Mouse (Mus musculus): Measurements from ENCODE around the gene Fam83g.
A peak's percentile ranks its signal among the peaks of the same experiment; 100 is the strongest.
"Not testable (repeated sequence)": the region's sequence is repeated elsewhere in the genome, so short reads cannot be mapped to it uniquely, and the experiment has no call there.

Fam83g gene

DNA sequence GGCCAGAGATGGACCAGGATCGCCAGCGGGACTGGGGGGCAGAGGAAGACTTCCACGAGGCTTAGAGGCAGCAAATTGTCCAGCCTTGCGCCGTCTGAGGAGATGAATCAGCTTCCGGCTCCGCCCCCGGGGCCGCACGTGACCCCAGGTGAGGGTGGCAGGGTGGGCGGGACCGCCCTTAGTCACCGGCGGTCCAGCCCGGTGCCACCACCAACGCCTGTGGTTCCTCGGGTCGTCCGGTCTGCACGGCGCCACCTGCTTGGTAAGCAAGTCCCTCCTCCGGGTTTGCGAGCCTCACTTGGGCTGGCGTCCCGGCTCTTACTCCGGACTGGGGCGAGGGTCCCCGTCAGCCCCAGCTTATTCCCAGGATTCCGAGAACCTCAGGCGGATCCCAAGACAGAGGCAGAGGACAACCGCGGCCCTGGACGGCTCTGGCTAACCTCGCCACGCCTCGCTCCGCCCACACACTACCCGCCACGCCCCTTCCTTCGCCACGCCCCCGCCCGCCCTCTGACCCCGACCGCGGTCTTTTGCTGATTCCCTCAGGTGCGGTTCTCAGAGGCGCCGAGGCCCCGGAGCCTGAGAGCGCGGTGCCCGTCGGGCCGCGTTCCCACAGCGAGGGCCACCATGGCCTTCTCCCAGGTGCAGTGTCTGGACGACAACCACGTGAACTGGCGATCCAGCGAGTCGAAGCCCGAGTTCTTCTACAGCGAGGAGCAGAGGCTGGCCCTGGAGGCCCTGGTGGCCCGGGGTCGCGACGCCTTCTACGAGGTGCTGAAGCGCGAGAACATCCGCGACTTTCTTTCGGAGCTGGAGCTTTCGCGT, at the start of gene Fam83g:
TSS of gene Fam83g (plus strand) at position 185 of the 825 bp plus-strand sequence.
- DNase-seq (ENCODE audit: low spot score in 2 of 2), result peak; percentile 75 to 91

DNA sequence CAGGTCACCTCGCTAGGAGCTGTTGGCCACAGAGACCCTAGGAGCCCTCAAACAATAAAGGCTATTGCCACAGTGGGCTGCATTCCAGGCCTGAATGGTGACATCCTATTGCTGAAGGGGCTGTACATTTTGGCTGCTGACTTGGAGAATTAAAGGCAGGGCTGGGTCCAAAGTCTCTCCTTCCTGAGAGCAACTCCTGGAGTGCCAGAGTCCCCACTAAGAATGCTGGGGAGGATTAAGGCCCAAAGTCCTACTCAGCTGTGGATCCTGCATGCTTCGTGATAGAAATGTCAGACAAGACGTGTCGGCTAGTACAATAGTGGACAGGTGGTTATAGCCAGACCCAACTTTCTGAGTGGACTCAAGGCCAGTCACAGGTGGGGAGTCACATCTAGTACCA, 47.6 kb upstream of the Fam83g start:
- DNase-seq (ENCODE audit: low spot score in 2 of 2), result not testable (repeated sequence)

DNA sequence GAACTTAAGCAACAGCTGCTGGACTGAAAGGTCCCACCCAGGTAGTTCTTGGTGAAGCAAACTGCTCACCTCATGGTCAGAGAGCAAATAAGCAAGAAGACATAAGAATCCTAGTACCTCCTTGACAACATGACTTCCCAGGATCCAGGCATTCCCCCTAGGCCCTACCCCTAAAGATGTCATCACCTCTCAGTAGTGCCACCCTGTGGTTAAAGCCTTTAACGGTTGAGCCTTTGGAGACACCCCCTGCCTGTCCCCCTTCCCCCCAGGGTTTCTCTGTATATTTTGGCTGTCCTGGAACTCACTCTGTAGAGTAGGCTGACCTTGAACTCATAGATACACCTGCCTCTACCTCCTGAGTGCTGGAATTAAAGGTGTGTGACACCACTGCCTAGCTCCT, 46.5 kb upstream of the Fam83g start:
- no peak for DNase-seq (ENCODE audit: low spot score in 2 of 2)

DNA sequence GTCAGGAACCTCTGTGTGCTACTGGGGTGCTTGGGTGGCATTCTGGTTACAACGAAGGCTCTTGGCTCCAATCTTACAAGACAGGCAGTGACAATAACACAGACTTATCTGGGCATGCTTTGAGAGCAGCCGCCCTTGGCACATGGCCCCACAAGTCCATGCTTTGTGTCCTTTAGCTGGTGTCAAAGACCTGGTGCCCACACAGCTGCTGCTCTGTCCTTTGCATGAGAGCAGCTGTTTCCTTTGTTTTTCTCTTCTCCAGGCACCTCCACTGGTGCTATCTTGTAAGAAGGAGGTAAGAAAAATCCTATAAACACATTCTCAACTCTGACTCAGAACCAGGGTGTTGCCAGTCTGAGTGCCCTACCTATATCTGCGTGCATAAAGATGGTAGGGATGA, 46.0 kb upstream of the Fam83g start:
- no peak for DNase-seq (ENCODE audit: low spot score in 2 of 2)

DNA sequence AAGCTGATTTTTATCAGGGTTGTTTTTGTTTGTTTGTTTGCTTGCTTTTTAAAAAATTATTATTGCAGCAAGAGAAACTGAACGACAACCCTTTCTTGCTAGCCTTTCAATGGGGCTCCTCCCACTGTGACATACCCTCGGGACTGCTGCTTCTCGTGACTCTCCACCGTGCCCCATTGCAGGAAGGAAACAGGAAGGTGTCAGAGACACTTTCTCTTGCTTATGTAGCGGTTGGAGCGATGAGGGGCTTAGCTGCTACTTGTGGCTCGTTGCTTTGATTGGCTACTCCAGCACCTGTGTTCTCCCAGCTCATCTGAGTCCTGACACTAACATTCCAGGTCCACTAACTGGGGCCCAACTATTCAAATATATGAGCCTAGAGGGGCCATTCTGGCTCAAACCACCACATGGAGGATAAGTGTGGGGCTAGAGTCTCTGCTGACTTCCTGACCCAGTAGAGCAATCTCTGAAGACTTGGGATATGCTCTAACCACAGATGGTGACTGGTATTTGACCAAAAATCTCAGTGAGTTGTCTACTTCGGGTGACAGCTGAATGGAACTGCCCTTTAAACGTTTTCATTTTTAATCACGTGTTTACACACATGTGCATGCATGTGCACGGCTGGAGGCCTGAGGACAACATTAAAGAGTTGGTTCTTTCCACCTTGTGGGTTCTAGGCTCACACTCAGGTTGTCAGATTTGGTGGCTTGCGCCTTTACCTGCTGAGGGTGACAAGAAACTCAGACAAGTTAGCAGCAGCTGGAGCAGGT, 44.9 kb upstream of the Fam83g start:
- DNase-seq (ENCODE audit: low spot score in 2 of 2), result no peak

DNA sequence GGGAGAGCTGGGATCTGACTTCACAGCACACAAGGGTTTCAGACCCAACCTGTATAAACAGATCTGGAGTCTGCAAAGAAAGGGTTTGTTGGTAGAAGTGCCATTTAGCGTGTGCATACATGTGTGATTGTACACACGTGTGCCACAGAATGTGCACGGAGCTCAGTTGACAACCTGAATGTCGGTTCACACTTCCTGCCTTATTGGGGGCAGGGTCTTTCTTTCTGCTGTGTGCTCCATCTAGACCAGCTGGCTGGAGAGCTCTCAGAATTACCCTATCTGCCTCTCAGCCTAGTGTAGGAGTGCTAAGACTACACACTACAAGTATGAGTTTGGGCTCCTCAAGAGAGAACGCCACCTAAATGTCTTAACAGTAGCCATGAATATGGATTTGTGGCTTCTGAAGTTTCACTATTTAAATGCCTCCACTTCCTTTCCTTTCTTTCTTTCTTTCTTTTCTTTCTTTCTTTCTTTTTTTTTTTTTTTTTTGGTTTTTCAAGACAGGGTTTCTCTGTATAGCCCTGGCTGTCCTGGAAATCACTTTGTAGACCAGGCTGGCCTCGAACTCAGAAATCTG, 44.2 kb upstream of the Fam83g start:
- DNase-seq (ENCODE audit: low spot score in 2 of 2), result no peak

DNA sequence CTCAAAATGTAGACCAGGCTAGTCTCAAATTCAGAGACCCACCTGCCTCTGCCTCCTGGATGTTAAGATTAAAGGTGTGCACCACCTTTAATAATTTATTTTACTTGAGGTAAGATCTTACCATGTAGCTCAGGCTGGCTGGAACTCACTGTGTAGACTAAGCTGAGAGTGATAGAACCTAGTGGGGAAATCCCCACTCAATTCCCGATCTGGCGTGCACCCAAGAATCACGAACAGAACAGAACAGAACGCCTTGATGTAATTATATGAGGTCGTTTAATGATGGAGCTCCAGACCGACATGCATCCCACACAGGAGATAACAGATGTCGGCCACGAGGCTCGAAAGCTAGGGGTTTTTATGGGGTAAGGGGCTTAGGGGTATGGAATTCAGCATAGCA, 43.3 kb upstream of the Fam83g start:
- not testable (repeated sequence) for DNase-seq (ENCODE audit: low spot score in 2 of 2)

DNA sequence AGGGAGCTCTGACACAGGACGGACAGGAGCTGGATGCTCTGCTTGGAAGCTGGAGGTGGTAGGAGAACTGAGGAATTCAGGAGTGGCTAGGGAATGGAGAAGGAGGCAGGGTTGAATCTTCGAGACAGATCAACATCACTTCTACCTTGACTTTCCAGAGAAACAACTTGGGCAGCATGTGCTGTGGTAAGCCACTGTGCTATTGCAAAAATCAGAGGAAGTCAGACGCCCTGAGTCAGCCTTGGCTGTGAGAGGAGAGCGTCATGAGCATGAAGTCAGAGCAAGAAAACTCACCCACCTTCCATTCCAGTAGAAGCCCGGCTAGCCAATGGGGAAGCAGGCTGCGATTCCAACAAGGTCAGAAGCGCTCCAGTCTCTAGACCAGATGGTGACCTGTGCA, 41.8 kb upstream of the Fam83g start:
- no peak for DNase-seq (ENCODE audit: low spot score in 2 of 2)

DNA sequence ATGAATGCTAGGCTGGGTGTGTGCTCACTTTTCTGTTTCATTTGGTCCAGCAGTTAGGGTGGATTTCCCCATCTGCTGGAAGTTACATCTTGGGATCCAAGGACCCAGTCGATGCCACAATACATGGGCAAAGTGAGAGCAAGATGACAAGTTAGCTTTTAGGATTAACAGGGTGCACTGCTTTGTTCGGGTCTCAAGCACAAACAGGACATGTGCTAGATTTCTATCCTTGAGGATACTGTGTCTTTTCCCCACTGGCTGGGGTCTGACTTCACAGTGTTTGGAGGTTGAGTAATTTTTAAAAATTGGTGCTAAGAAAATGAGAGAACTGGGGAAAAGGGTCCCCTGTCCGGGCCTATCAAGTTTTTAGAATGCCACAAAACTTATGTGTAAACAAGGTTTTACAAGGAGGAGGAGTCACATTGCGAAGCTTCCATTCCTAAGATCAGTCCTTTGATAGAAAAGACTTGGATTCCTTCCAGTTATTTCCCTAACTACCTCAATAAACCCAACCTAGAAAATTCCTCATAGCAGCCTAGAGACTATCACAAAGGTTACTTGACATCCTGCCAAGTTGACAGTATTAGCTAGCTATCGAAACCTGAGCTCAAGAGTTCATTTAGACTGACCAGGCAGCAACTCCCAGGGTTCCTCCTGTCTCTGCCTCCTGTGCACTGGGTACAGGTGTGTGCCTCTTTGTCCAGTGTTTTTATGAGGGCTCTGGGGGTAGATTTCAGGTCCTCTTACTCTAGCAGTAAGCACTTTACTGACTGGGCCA, 40.5 kb upstream of the Fam83g start:
- no peak for DNase-seq (ENCODE audit: low spot score in 2 of 2)

DNA sequence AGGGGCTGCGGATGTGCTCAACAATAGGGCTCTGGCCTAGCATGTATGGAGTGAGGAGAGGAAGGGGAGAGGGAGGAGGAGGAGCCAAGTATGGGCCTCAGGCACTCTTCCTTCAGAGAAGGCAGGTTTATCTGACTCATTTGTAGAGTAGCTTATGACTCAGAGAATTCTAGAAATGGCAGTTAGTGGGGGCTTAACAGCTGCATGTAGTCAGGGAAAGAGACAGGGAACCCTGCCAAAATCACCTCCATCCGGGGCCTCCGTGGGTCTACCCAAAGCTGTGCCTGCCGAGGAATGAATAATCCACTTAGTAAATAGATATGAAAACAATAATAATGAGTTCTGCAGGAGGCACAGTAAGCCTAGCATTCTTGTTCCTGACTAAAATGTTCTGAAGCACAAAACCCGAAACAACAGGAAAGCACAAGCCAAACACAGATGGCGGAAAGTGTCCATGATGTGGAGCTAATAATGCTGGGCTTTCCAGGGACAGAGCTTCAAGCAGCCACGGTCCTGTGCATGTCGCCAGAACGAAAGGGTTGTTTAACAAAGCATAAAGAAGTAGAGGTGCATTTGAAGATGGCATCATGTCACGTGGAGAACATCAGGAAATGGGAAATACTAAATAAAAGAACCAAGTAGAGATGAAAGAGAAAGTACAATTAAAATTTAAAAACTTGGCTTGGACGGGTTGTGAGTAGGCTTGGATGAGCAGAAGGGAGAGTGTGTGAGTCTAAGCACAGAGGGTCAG, 39.1 kb upstream of the Fam83g start:
- no peak for DNase-seq (ENCODE audit: low spot score in 2 of 2)

DNA sequence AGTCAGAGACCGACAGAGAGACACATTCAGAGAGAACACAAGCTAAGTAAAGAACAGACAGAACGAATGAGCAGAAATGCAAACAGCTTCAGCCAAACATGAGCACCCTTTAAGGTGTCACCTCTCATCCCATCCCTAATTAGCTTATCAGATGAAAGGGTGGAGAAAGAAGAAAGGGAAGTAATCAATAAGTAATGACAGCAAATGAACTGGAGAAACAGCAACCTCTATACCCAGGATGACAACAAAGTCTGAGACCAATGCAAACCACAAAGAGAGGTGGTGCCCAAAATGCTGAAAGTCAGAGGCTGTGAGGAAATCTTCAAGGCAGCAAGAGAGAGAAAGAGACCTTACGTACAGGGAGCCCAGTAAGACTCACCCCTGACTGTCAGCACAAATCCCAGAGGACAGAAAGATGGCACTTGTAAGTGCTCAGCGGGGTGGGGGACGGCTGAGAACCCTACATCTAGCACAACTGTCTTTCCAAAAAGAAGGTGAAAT, 38.5 kb upstream of the Fam83g start:
- DNase-seq (ENCODE audit: low spot score in 2 of 2), result no peak

DNA sequence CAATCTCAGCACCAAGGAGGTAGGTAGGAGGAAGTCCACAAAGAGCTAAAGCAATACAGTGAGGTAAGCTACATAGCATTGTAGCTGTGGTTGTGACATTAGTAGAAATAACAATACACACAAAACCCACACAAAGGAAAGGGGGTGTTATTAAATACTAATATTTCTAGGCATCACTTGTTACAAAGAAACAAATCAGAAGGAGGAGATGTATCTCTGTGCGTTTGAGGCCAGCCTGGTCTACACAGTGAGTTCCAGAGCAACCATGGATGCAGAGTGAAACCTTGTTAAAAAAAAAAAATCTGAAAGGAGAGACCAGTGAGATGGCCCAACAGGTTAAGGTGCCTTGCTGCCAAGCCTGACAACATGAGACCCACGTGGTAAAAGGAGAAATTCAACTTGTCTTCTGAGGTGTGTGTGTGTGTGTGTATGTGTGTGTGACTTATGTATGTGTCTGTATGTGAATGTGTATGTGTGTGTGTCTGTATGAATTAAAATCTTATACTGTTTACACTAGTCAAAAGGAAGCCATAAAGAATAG, 37.3 kb upstream of the Fam83g start:
- DNase-seq (ENCODE audit: low spot score in 2 of 2), result no peak

DNA sequence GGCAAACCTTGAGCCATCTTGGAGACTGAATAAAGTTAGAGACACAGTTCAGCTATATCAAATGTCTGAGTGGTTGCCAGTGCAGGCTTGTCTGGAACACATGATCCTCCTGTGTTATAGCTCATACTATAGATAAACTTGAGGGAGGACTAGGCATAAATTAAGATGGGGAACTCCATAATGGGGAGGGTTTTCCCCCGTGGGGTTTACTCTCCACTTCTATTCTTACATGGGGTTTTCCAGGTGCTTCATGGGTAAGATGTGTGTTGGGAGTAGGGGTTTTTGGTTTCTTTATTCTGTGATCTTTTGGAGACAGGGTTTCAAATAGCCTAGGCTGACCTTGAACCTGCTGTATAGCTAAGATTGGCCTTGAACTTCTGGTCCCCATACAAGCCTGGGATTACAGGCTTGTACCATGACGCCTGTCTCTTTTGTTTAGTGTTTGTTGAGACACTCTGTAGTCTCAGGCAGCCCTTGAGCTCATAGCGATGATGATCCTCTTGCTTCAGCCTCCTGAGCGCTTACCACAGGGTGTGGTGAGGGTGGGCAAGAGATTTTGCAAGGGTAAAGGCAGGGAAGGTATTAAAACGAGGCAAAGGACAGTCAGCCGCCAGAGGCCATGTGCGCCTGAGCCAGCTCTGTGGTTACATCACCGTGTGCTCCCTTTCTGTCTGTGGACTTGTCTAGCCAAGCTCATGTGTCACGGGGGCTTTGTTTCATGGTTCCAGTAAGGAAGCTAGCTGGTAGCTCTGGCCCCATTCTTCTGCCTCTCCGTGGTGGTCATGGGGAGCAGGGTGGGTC, 36.6 kb upstream of the Fam83g start:
- DNase-seq (ENCODE audit: low spot score in 2 of 2), result no peak

DNA sequence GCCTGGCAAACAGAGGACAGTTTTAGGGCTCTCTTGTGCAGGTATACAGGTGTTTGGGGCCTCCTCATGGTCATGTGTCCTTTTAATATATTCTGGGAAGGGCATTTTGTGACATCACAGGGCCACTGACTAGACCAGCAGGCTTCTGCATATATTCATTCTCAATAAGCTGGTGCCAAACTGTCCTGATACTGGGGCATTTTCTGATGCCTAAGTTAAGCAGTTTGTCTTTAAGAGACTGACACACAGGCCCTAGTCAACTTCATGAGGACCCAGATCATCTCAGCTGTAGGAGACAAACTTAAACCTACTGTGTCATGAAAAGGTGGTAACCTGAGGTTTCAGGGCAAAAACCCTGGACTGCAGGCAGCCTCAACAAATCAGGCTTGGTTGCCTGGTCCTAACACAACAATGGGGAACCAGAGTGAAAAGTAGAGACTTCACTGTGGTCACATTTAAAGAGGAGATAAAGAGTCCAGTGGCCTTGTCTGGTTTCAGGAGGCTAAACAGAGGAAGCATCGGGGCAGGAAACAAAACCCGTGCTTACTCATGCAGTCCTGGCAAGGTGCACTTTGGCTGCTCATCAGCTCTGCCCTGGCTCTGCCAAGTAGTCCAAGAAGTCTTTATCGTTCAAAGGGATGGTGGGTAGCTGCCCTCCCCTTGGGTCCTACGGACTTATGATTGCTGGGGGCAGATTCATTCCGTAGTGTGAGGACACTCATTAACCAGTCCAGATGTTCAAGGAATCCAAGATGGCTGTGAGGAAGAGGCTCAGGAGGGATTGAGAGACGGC, 35.7 kb upstream of the Fam83g start:
- DNase-seq (ENCODE audit: low spot score in 2 of 2), result no peak

DNA sequence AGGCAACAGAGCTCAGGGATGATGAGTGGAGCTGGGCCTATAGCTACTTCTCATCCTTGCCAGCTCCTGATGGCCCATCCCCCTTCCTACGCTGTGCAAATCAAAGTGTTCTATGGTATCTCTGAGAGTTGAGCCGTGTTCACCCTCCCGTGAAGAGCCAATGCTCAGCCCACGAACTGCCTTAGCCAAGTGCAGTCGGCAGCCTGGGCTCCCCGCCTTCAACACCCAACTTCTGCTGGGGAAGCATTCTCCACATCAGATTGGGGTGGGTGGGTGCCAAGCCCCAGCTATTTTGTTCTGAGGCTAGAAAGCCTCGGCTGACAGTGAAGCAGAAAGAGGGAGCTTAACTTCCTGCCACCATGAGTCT, 35.2 kb upstream of the Fam83g start:
- no peak for DNase-seq (ENCODE audit: low spot score in 2 of 2)

DNA sequence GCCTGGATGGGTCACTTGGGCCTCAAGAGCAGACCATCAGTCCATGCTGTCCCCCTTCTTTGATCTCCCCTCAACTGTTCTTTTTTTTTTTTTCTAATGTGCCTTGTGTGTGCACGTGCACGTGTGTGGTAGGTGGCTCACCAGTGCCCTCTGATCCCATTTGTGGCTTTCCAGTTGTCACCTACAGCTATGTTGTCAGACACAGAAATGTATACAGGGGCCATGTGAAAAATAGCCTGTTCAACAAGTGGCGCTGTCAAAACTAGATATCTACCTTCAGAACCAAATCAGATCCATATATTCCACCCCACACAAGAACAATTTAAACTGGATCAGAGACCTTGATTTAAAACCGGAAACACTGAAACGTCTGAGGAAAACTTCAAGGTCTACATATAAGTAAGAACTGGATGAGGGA, 34.7 kb upstream of the Fam83g start:
- no peak for DNase-seq (ENCODE audit: low spot score in 2 of 2)

DNA sequence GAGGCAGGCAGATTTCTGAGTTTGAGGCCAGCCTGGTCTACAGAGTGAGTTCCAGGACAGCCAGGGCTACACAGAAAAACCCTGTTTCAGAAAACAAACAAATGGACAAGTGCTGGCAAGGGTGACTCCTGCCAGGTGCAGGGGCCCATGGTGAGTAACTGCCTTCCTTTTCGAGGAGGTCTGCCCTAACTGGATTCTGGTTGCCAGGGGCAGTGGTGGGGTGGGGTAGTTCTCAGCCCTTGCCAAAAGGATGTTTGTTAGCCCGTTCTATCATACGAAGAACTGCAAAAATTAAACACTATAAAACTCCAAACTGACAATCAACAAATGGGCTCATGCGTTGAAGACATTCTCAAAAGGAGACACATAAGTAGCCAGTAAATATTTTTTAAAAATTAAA, 34.3 kb upstream of the Fam83g start:
- no peak for DNase-seq (ENCODE audit: low spot score in 2 of 2)

DNA sequence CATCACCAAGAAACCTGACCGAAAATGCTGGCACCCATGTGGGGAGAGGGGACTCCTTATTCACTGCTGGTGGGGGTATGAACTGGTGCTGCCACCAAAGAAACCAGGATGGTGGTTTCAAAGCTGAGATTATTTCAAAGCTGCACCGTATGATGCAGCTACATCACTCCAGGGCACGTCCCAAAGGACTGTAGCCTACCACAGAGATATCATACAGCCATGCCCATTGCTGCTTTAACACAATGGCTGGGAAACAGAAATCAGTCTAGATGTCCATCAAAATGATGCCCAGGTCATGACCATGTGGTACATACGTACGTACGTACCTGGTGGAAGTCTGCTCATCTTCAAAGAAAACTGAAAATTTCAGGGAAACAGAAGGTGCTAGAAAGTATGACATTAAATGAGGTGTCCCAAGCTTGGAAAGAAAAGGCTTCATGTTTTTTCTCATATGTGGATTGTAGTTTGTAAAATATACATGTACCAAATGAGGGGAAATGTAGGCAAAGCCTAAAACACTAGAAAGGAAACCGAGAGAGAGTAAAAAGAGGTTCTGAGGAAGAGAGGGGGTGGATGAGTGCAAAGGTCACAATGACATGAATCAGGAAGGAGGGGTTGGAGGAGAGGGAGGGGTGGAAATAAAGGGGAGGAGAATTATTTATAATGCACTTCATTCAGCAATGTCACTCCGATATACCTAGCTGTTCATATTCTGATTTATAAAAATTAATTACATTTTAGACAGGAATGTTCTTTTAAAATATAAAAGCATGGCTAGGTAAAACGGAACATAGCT, 33.2 kb upstream of the Fam83g start:
- no peak for DNase-seq (ENCODE audit: low spot score in 2 of 2)
